Mouse (Mus musculus): ENCODE measurements at regions not wholly inside any gene's neighbourhood (a gene's known extent, or its start where the extent isn't known, plus 50 kb on each side); places are given as distances from the start of the nearest gene placed in this dataset.

GRCm38 (mm10) chr4:131491960-131492359 is 346.1 kb downstream of the Ptpru start:
- Histone ChIP-seq H3K27ac (no peak overlapping the region), H3K27me3 (0 out of 2 replicates have a peak, but pooled peaks cover 4% of the 10 kb centered on the region), H3K4me1 (peaks cover 36% of the 10 kb centered on the region), H3K9me3 (no peaks in the 10 kb centered on the region), H3K36me3 (replicated peaks) (no peaks in the 10 kb centered on the region), H3K9ac (no peak overlapping the region), H3K4me2 (no peak overlapping the region), H3K4me3 (replicated peaks) (no peak overlapping the region)
- no peak for ATAC-seq (ENCODE audit: low FRiP score)
- 44% methylated on average over 4 of the region's 4 CpGs for WGBS

- 65% methylated on average over 4 of the region's 4 CpGs for WGBS
Observed at GRCm38 (mm10) chr4:131493726-131494125, 344.4 kb downstream of the Ptpru start.

DNA sequence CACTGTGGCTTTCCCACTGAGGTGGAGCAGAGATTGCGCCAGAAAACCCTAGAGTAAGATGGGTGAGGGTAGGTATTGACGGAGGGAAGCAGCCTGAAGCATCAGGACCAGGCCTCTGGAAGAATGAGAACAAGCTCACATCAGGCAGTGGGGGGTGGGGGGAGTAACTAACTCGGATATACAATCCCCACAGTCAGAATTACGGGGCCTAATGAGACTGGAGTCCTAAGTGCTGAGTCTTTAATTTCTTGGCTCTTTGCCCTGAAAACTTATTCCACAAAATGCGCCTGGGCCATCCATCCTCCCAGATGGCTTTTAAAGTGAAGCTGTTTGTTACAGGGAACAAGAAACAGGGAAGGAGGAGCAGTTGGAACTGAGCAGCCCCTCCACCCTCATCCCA is 341.2 kb downstream of the Ptpru start:
- Histone ChIP-seq H3K27me3 (no peaks in the 10 kb centered on the region), H3K4me1 (peaks cover 25% of the 10 kb centered on the region), H3K9me3 (no peaks in the 10 kb centered on the region), H3K36me3 (replicated peaks) (no peaks in the 10 kb centered on the region), H3K4me2 (no peak overlapping the region), H3K27ac (no peak overlapping the region), H3K4me3 (replicated peaks) (no peak overlapping the region), H3K9ac (no peak overlapping the region)
- no peak for ATAC-seq (ENCODE audit: low FRiP score)
- 54% methylated on average over 5 of the region's 5 CpGs for WGBS

More at GRCm38 (mm10) chr4:131493726-131494125, 344.4 kb downstream of the Ptpru start:
- H3K36me3 ChIP-seq (replicated peaks), result no peaks in the 10 kb centered on the region
- ATAC-seq (ENCODE audit: low FRiP score), result peak; percentile 33; the same call in 1 of the 2 replicates
- peaks cover 27% of the 10 kb centered on the region for H3K4me1 ChIP-seq
- H3K4me2 ChIP-seq, result no peak overlapping the region
- H3K9ac ChIP-seq, result no peak overlapping the region
- 0 out of 2 replicates have a peak, but pooled peaks cover 4% of the 10 kb centered on the region for H3K27me3 ChIP-seq
- no peak overlapping the region for H3K27ac ChIP-seq
- H3K9me3 ChIP-seq, result no peaks in the 10 kb centered on the region
- no peak overlapping the region for H3K4me3 ChIP-seq (replicated peaks)

GRCm38 (mm10) chr4:131500928-131501650 is 337.0 kb downstream of the Ptpru start:
- no peaks in the 10 kb centered on the region for H3K36me3 ChIP-seq (replicated peaks)
- no peaks in the 10 kb centered on the region for H3K9me3 ChIP-seq
- no peak overlapping the region for H3K4me2 ChIP-seq
- WGBS, result 86% methylated on average over 10 of the region's 10 CpGs
- H3K27me3 ChIP-seq, result no peaks in the 10 kb centered on the region
- H3K9ac ChIP-seq, result no peak overlapping the region
- no peak for ATAC-seq (ENCODE audit: low FRiP score)
- H3K27ac ChIP-seq, result no peak overlapping the region
- peaks cover 9% of the 10 kb centered on the region; the same call in 1 of the 2 replicates for H3K4me1 ChIP-seq
- H3K4me3 ChIP-seq (replicated peaks), result no peak overlapping the region

- H3K4me2 ChIP-seq, result no peak overlapping the region
- no peaks in the 10 kb centered on the region for H3K9me3 ChIP-seq
- no peaks in the 10 kb centered on the region for H3K27me3 ChIP-seq
- WGBS, result 76% methylated on average over 7 of the region's 7 CpGs
- ATAC-seq (ENCODE audit: low FRiP score), result no peak
- H3K9ac ChIP-seq, result no peak overlapping the region
- H3K36me3 ChIP-seq (replicated peaks), result no peaks in the 10 kb centered on the region
- H3K4me1 ChIP-seq, result peaks cover 14% of the 10 kb centered on the region; the same call in 1 of the 2 replicates
- no peak overlapping the region for H3K4me3 ChIP-seq (replicated peaks)
- no peak overlapping the region for H3K27ac ChIP-seq
Observed at GRCm38 (mm10) chr4:131508154-131508553, 329.9 kb downstream of the Ptpru start.

- Histone ChIP-seq H3K27me3 (no peaks in the 10 kb centered on the region), H3K36me3 (replicated peaks) (no peaks in the 10 kb centered on the region), H3K9me3 (no peaks in the 10 kb centered on the region), H3K4me1 (peaks cover 14% of the 10 kb centered on the region; the same call in 1 of the 2 replicates), H3K4me2 (no peak overlapping the region), H3K9ac (no peak overlapping the region), H3K4me3 (replicated peaks) (no peak overlapping the region), H3K27ac (no peak overlapping the region)
- ATAC-seq (ENCODE audit: low FRiP score), result no peak
- WGBS, result 75% methylated on average over 3 of the region's 3 CpGs
Observed at GRCm38 (mm10) chr4:131511586-131511985, 326.5 kb downstream of the Ptpru start.

DNA sequence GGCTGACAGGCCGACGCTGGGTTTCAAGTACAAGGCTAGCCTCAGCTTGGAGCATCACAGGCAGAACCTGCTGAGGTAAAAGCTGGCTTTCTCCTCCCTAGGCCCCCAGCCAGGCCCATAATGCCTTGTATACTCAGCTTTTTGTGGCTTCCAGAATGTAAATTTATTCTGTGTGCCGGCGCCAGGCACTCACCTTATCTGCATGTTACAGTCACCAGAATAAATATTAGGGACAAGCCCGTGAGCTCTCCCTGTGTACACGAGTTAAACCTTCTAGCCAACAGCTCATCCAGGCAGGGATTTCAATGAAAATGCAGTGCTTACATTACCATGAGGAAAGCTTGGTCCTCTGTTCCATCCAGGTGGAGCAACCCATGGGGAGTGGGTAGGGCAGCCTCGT is 325.3 kb downstream of the Ptpru start:
- no peak overlapping the region for H3K4me2 ChIP-seq
- WGBS, result 79% methylated on average over 7 of the region's 7 CpGs
- H3K27ac ChIP-seq, result no peak overlapping the region
- no peaks in the 10 kb centered on the region for H3K9me3 ChIP-seq
- no peak for ATAC-seq (ENCODE audit: low FRiP score)
- H3K9ac ChIP-seq, result no peak overlapping the region
- no peak overlapping the region for H3K4me3 ChIP-seq (replicated peaks)
- peaks cover 5% of the 10 kb centered on the region; the same call in 1 of the 2 replicates for H3K4me1 ChIP-seq
- H3K36me3 ChIP-seq (replicated peaks), result no peaks in the 10 kb centered on the region
- H3K27me3 ChIP-seq, result no peaks in the 10 kb centered on the region

GRCm38 (mm10) chr4:131520636-131521306 is 317.3 kb downstream of the Ptpru start:
- H3K4me2 ChIP-seq, result no peak overlapping the region
- no peaks in the 10 kb centered on the region; the same call in 1 of the 2 replicates for H3K4me1 ChIP-seq
- no peaks in the 10 kb centered on the region for H3K9me3 ChIP-seq
- 83% methylated on average over 10 of the region's 10 CpGs for whole genome bisulfite sequencing
- no peak overlapping the region for H3K4me3 ChIP-seq (replicated peaks)
- ATAC-seq (ENCODE audit: low FRiP score), result no peak
- H3K9ac ChIP-seq, result no peak overlapping the region
- no peaks in the 10 kb centered on the region for H3K36me3 ChIP-seq (replicated peaks)
- H3K27ac ChIP-seq, result no peak overlapping the region
- H3K27me3 ChIP-seq, result no peaks in the 10 kb centered on the region; the same call in 1 of the 2 replicates

- Histone ChIP-seq H3K27ac (no peak overlapping the region), H3K9ac (no peak overlapping the region), H3K4me3 (replicated peaks) (no peak overlapping the region), H3K9me3 (no peaks in the 10 kb centered on the region), H3K4me1 (no peaks in the 10 kb centered on the region), H3K36me3 (replicated peaks) (no peaks in the 10 kb centered on the region), H3K27me3 (no peaks in the 10 kb centered on the region; the same call in 1 of the 2 replicates), H3K4me2 (no peak overlapping the region)
- 80% methylated on average over 8 of the region's 8 CpGs for WGBS
- ATAC-seq (ENCODE audit: low FRiP score), result no peak
Observed at GRCm38 (mm10) chr4:131521307-131521651, 316.8 kb downstream of the Ptpru start.

DNA sequence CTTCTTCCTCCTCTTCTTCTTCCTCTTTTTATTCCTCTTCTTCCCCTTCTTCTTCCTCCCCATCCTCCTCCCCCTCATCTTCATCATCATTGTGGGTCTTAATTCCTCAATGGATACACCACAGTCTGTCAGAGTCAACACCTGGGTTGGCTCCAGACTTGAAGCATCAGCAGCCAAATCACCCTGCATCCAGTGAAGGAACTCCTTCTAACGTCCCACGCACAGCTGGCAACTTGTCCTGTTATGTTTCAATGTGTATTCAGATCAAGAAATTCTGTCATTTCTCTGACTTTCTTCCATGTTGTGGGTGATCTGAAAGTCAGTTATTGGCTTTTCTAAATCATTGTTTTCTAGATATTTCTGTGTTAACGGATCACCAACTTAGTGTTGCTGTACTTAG is 312.9 kb downstream of the Ptpru start:
- 87% methylated on average over 3 of the region's 3 CpGs for WGBS
- ATAC-seq (ENCODE audit: low FRiP score), result no peak
- Histone ChIP-seq H3K36me3 (replicated peaks) (no peaks in the 10 kb centered on the region), H3K4me1 (no peaks in the 10 kb centered on the region), H3K4me2 (no peak overlapping the region), H3K4me3 (replicated peaks) (no peak overlapping the region), H3K9ac (no peak overlapping the region), H3K27ac (no peak overlapping the region), H3K9me3 (no peaks in the 10 kb centered on the region), H3K27me3 (no peaks in the 10 kb centered on the region; the same call in 1 of the 2 replicates)

GRCm38 (mm10) chr4:131530491-131530890 is 307.6 kb downstream of the Ptpru start:
- WGBS, result 84% methylated on average over 5 of the region's 5 CpGs
- Histone ChIP-seq H3K9me3 (no peaks in the 10 kb centered on the region), H3K4me3 (replicated peaks) (no peak overlapping the region), H3K27me3 (no peaks in the 10 kb centered on the region), H3K4me2 (no peak overlapping the region), H3K4me1 (no peaks in the 10 kb centered on the region), H3K27ac (no peak overlapping the region), H3K9ac (no peak overlapping the region), H3K36me3 (replicated peaks) (no peaks in the 10 kb centered on the region)
- no peak for ATAC-seq (ENCODE audit: low FRiP score)

GRCm38 (mm10) chr4:131531003-131531402 is 307.1 kb downstream of the Ptpru start:
- no peak for ATAC-seq (ENCODE audit: low FRiP score)
- 88% methylated on average over 8 of the region's 8 CpGs for WGBS
- no peak overlapping the region for H3K4me2 ChIP-seq

More at GRCm38 (mm10) chr4:131531003-131531402, 307.1 kb downstream of the Ptpru start:
- no peaks in the 10 kb centered on the region for H3K36me3 ChIP-seq (replicated peaks)
- peaks cover 2% of the 10 kb centered on the region; the same call in 1 of the 2 replicates for H3K4me1 ChIP-seq
- no peak overlapping the region for H3K9ac ChIP-seq
- no peak overlapping the region for H3K27ac ChIP-seq
- no peak overlapping the region for H3K4me3 ChIP-seq (replicated peaks)
- no peaks in the 10 kb centered on the region for H3K9me3 ChIP-seq
- H3K27me3 ChIP-seq, result 0 out of 2 replicates have a peak, but pooled peaks cover under 1% of the 10 kb centered on the region
